Comparison of ENCODE assay signal across 9 mouse cellular contexts in the genomic region with DNA sequence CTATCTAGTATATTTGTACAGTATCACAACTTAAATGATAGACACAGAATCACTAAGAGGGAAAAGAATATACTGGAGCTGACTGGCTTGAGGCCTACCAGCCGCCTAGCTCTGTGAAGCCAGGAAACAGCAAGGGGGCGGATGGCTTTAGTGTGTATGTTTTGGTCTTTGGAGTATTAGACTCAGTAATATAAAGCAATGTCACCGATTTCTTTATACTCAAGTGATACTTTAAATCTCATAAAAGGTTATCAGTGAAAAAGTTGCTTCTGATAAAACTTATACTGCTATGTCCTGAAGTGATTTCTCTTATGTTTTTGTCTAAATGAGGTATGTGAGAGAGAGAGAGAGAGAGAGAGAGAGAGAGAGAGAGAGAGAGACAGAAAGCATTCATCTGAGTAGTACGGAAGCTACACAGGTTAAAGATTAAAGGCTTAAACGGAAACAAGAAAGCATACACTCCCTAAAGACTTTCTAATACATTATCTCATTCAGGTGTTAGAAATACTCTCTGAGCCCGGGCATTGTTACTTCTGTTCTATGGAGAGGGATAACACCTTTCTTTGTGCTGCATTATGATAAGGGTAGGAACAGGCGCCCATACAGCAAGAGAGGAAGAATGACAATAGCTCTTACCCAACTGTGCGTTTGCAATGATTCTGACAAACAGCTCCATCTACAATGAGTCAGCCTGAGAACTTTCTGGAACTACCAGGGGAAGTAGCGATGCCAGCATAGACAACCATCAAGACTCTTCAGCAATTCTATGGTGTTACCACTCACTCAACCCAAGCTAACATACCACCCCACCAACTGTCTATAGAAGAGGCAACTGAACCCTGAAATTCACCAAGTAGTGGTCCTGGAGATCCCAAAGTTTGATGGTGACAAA. TPM values are rescaled to one million over a fixed set of nuclear protein-coding genes. Genes with fewer than 3 reads are reported as not detected.
A peak's percentile ranks its signal among the peaks of the same experiment; 100 is the strongest.
DNase-seq lines count a peak whose midpoint lies in the region; ATAC-seq and TF ChIP-seq lines count a peak whose summit lies in the region.
"Had no signal": no experiment of that assay in that cellular context is flagged by ENCODE, and none has a peak within 500 bp of the region (broad histone marks: within the 10 kb centered on the region; RNA-seq: fewer than 3 reads in every experiment).

No protein-coding gene starts in this region.

- peaks cover 7% of the 10 kb centered on the region; the same call in 1 of the 2 replicates for H3K36me3 ChIP-seq in heart, embryonic 16.5 days (ENCODE audit: control insufficient read depth, insufficient read depth)
- H3K36me3 ChIP-seq: G1E had no signal

- WGBS in heart, embryonic 16.5 days, result 69% methylated on average over 9 of the region's 9 CpGs
- 59% methylated on average over 9 of the region's 9 CpGs for WGBS in bone marrow, adult 2 months

- no peak for TF ChIP-seq POLR2A in bone marrow, adult 2 months (IDR thresholded peaks at IDR 0.05; ENCODE audit: borderline replicate concordance, control insufficient read depth, low read depth, low read length)

- H3K4me1 ChIP-seq in heart, embryonic 16.5 days (ENCODE audit: control insufficient read depth, insufficient read depth, low read length), result peaks cover 11% of the 10 kb centered on the region
- peaks cover 1% of the 10 kb centered on the region; the same call in 1 of the 2 replicates for H3K4me1 ChIP-seq in bone marrow, adult 2 months (ENCODE audit: control insufficient read depth, insufficient read depth, low read length)

- no peak overlapping the region for H3K4me3 ChIP-seq in heart, embryonic 16.5 days (ENCODE audit: low read length)
- H3K4me3 ChIP-seq in bone marrow, adult 2 months (replicated peaks; ENCODE audit: control insufficient read depth, low read depth, low read length), result no peak overlapping the region

- 0 out of 2 replicates have a peak, but pooled peaks have one; percentile 14 for ATAC-seq in heart, embryonic 16.5 days (replicated peaks; ENCODE audit: extremely low read depth, insufficient read depth, low FRiP score)
- peak; percentile 72 for ATAC-seq in megakaryocyte progenitor cell, adult 5-6 weeks (replicated peaks; ENCODE audit: poor library complexity)

- H3K9me3 ChIP-seq in heart, embryonic 16.5 days (replicated peaks; ENCODE audit: control insufficient read depth, low read length), result no peaks in the 10 kb centered on the region
- H3K9me3 ChIP-seq: G1E had no signal

- no peak for TF ChIP-seq CTCF in bone marrow, adult 2 months (IDR thresholded peaks at IDR 0.05; ENCODE audit: control insufficient read depth, insufficient read depth, low read length)

- H3K27ac ChIP-seq in heart, embryonic 16.5 days (ENCODE audit: low read length), result no peak overlapping the region
- H3K27ac ChIP-seq in bone marrow, adult 2 months (ENCODE audit: control insufficient read depth, insufficient read depth, low read depth, low read length, poor library complexity), result peak overlapping the region; percentile 95; the same call in 1 of the 2 replicates

- DNase-seq in heart, adult 8-10 months (ENCODE audit: low spot score), result no peak
- DNase-seq in lung, postnatal 25 days (ENCODE audit: low spot score), result peak; percentile 43
- no peak for DNase-seq in lung, postnatal 4 days
- no peak for DNase-seq in adrenal gland, postnatal 4 days (ENCODE audit: low spot score in 2 of 2)
- DNase-seq in yolk sac, embryonic 10.5 days (ENCODE audit: low spot score), result no peak

- no peaks in the 10 kb centered on the region for H3K27me3 ChIP-seq in heart, embryonic 16.5 days (ENCODE audit: control insufficient read depth, insufficient read depth, low read length)

- H3K4me2 ChIP-seq in heart, embryonic 16.5 days (ENCODE audit: low read depth, low read length), result no peak overlapping the region

- no peak overlapping the region for H3K9ac ChIP-seq in heart, embryonic 16.5 days (ENCODE audit: low read length)

RNA-seq across cellular contexts. Expression of a gene that starts 39.7 kb away (rescaled TPM):
- polyA plus RNA-seq in heart, embryonic 16.5 days (2015; fragmentation: Nextera tagmentation; extraction: Ambion mirVana), result 16.3 and 20.2 TPM in 2 replicates
- 10 to 100 TPM in 1 of 4 experiments, 1 to 10 TPM in 3; 8.2 to 11.2 (median 9.7) TPM for total RNA-seq in heart, adult 8-10 months (2022)
- polyA plus RNA-seq in bone marrow, adult 2 months (2011; ENCODE audit: insufficient read depth, insufficient read length, low replicate concordance, missing spikeins), result 19.9 and 33.1 TPM in 2 replicates
- total RNA-seq in megakaryocyte progenitor cell, adult 5-6 weeks (2015), result 35.6 and 52.0 TPM in 2 replicates
- total RNA-seq in megakaryocyte progenitor cell, adult 5-6 weeks (2017), result 33.8 and 47.5 TPM in 2 replicates
- total RNA-seq in adrenal gland, postnatal 4 days (2021), result 10 to 100 TPM; 13.7 to 13.8 TPM
